Mouse (Mus musculus) lung, postnatal 36 days (tissue): ENCODE data around the gene 4931422A03Rik.

Experiments
- DNase-seq: peaks from one replicate; pipeline ENCODE4 v3.0.0; 2022; ENCODE audit warnings: mixed read lengths

Gene 4931422A03Rik

DNA sequence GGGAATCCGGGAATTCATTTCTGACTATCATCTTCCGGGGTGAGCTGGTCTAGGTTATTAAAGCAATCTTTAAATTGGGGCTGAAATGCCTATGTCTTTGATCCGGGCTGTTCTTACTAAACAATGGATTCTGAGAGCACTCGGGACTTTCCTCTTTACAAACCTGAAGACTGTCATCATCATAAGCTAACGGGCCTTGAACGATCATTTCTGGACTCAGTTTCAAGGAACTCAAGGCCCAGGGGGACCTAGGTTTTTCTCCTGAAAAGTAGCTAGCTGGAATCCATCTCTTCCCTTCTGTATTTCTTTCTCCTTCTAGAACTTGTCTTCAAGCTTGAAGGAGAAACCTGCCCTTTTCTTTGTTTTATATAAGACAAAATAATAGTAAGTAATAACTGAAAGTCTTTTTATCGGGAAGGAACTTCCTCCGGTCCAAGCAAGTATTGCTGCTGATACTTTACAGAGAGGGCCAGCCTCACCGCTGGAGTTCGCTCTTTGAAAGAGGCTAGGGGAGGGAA lies 59.2 kb downstream of the 4931422A03Rik start:
- DNase-seq, result no peak

DNA sequence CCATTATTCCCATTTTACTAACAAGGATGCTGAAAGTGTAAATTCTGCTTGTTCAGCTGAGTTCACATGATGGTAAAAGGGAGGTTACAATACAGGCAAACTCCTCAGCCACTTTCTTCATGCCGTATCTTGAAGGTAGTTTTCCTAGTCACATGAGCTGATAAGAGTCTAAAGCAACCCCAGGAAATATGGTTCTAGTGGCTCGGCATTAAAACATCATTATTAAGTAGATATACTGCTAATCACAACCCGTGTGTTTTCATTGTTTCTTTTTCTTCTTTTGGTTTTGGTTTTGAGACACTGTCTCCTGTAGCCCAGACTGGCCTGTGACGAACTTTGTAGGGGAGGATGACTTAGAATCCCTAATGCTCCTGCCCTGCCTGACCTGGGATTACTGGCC lies 60.0 kb downstream of the 4931422A03Rik start:
- DNase-seq, result no peak

DNA sequence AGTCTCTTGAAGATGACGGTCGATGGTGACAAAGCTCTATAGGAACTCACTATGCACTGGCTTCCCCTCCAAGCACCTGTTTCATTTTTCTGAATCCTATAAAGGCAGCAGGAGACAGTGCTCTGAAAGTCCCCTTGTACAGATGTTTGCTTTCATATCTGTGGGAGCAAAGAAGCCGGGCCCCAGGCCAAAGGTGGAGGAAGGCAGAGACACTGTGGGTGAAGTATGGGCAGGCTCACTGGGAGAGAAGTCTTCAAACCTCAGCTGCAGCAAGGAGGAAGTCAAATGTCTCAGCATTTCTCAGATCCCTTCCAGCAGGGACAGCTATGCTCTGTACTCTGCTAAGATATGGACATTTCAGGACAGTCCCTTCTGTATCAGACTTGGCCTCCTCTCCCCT lies 62.8 kb downstream of the 4931422A03Rik start:
- no peak for DNase-seq

DNA sequence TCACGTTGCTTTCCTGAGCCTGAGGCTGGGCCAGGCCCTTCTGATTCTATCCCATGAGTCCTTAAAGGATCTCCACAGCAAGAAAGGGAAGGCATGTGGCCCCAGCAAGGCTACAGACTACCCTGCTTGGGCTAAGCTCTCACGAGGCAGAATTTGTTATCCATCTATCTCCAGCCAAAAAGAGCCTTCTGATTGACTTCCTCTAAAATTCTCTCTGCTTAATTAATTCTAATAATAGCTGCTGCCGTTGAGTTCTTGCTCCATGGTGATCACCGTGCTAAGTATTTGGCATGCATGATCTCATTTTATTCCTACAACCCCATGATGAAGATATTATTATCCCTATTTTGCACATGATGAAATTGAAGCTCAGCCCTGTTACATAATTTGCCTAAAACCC lies 65.8 kb downstream of the 4931422A03Rik start:
- no peak for DNase-seq

DNA sequence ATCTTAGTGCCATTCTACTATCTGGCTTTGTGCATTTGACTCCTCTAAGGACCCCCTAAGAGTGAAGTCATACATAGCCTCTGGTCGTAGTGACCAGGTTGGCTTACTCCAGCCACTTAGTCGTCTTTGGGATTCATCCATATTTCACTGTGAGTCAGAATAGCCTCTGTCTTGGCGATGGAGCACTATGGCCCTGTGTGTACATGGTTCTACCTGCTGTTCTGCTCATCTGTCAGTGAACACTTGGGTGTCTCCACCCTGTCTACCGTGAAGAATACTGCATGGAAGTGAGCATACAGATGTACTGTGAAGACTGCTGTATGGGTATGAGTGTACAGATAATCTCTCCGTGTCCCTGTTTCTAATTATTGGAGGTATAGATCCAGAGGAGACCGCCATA lies 68.6 kb downstream of the 4931422A03Rik start:
- DNase-seq, result no peak

DNA sequence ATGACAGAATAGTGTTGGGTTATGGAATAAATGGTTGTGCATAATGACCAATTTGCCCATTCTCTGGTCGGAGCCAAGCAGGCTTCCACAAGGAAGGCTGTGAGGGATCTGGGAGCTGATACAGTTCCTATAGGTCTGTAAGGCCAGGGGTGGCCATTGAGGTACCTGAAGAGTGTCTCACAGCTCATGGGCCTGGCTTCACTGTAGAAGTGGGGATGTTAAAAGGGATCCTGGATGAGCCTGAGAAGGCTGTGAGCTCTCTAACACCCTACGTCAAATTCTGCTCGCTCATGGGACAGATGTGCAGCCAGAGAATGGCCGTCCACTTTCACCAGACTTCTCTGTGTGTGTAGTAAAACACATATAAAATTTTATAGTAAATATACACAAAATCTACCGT lies 69.1 kb downstream of the 4931422A03Rik start:
- no peak for DNase-seq

DNA sequence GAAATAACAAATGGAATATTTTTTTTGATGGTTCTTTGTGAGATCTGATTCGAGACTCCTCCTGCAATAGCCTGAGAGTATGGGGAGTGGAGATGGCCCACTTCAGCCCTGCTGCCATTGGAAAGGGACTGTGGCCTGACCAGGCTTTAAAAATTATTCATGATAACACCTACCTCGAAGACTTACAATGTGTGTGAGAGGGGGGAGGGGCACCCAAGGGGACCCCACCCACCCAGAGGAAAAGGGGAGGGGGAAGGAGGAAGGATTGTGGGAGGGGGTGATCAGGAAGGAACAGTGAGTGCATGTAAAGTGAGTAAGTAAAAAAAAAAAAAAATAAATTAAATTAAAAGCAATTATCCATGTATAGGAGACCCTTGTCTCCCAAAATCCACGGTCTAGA lies 69.5 kb downstream of the 4931422A03Rik start:
- DNase-seq, result no peak

DNA sequence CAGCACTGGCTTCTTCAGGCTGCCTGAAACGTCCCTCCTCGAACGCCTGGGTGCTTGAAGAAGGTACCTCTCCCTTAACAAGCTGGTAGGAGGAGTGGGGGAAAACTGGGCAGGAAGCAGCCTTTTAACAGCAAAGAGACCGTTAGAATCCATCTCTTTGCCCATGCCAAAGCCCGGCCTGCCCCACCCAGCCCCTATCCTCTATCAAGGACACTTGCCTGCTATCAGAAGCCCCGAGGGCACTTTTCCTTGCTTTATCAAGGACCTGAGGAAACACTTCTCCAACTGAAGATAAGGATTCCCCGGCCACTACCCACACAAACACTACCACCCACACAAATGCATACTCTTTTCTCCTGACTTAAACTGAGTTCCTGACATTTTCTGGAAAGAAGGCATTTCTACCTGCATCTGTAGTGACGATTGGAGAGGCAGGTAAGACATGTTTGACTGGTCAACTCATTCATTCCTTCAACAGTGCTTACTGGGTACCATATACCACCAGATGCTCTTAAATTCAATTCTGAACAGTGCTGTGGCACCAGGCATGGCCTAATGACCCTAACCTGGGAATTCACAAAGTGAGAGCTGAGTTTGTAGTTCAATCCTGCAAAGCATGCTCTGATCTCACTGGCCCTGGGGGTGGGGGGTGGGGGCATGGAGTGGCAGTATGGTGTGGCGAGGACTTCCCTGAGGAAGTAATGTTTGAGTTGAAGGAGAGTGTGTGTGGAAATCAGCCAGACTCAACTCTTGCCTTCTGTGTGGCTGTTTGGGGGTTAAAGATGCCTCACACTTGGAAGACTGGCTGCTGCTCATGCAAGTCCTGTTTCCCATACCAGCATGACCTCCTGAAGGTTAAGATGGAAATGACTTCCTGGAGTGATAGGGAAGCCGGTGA lies 70.3 kb downstream of the 4931422A03Rik start, which contains the start of gene Lmo2:
Lmo2 (plus strand) TSS at position 338 of the 898 bp plus-strand sequence.
- no peak for DNase-seq

DNA sequence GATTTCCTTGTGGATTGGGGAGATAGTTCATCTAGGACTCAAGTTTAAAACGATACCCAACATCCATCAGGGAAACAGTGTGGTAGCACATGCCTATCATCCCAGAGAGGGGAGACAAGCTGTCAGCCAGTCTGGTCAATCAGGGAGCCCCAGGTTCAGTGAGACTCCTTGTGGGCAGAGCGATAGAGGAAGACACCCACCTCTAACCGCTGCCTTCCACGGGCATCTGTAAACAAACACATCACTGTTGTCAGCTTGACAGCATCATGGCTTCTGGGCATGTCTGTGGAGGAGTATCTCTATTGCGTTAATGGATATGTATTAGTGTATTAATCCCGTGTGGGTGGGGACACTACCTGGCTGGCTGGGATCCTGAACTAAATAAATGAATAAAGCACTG lies 71.3 kb downstream of the 4931422A03Rik start:
- no peak for DNase-seq

DNA sequence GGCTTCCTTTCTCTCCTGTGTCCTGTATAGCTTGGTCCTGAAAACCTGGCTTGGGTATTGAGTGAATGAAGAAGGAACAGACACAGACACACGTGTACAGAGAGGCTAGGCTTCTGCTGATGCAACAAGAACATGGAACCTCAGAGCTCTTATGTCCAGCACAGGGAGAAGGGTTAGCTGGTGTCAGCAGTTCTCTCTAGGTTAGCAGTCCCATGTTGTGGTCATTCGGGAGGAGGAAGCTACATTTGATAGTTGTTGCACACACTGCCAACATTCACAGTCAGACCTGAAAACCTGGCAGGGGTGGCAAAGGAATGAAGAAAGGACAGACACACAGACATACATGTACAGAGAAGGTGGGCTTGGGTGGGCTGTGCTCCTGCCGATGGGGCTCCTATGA lies 72.4 kb downstream of the 4931422A03Rik start:
- no peak for DNase-seq

DNA sequence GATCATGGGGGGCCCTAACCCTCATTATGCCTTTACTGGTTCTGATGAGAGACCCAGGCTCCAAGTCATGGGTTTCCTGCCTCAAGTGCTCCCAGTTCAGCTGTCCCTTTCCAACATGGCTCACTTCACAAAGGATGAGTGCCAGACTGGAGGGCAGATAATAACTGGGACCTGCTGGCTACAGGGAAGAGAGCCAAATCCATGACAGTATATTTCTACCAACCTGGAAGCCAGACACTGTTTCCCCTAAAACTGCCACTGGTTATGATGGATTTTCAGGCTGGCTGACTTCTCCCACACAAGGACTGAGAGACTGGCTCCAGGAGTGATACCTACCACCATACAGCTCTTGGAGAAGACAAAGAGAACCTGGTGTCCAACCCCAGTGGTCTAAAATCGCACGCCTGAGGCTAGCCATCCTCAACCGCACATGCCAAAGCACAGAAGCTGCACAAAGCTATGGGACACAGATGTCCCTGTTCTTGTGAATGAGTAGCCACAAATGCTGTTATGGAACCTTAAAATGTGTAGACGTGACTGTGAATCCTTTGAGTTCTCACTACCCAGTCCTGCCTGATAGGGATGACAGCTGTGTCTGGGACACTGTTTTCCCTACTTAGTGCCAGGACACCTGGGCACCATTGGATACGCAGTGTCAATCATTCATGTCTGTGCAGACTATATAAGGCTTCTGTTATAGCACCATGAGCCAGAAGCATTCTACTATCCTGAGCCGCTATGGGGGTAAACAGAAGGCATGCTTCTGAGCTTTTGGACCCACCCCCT lies 74.9 kb downstream of the 4931422A03Rik start:
- no peak for DNase-seq

DNA sequence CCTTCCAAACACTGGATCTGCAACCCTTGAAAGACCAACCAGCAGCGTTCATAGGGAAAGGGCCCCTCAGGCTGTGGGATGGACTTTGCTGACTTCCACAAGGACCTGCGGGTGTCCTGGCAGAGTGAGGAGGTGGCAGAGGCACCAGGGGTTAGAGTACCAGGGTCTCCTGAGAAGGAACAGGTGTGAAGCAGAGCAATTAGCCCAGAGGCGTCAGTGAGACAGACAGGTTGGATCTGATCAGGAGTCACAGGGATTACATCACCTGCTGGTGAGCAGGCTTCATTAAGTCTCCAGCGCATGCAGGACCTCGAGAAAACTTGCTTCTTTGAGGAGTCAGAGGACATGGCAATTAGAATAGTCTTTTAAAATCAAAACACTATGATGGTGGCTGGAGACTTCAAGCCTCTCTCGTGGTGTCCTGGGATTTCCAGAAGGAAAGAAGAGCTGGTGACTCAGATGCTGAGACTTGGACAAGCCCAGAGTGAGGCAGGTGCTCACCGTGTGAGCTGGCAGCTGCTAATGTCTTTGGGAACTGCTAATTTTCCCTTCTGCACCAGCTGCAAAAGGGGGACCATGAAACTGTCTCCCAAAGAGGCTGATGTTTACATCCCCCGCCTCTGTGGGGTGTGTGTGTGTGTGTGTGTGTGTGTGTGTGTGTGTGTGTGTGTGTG lies 80.0 kb downstream of the 4931422A03Rik start:
- no peak for DNase-seq

DNA sequence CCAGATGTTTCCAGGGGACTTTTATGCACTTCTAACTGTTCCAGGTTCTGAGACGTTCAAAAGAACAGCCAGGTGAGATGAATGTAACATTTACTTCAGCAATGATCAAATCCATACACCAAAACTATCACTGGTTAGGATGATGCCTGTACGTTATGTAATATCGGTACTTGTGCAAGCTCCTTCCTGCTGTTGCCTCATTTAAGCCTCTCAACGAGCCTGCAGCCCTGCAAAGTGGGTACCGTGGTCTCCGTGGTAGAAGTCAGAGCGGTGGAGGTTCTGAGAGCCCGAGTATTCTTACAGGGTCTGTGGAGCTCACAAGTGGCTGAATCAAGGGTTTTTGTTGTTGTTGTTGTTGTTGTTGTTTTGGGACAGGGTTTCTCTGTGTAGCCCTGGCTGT lies 81.3 kb downstream of the 4931422A03Rik start:
- no peak for DNase-seq

DNA sequence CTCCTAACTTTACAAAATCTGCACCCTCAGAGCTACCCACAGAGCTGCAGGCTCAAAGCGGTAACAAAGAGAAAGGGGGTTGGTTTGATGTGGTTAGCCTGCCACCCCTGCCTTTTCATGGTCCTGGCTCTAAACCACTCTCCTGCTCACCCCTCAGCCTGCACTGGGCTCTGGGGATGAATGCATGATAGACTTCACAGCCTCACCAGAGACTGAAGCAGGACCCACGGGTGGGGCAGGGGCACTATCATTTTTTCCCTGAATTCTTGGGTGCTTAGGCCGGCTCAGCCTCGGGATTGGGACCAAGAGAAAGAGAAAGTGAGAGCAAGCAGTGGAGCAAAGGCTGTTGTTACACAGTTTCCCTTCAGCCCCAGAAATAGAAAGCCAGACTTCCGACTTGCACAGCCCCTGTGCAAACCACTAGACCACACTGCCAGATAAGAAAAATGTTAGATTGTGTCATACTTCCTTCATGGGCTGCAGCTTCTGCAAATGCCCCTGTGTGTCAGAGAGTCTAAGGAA lies 82.5 kb downstream of the 4931422A03Rik start:
- peak; percentile 61 for DNase-seq

DNA sequence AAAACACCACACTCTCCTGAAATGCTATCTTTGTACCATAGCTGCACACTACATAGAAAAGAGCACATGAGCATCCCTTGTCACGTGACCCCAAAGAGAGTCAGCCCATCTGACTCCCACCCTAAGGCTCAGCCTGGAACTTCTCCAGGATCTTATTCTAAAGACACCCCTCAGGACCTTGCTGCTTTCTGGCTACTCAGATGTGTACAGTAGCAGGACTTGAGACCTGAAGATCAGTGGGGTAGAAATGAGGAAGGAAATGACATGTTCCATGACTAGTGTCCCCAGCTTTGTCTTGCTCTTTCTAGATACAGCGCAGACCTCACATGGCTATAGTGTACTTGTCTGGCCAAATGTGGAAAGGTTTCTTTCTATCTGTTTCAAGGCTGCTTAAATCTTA lies 83.3 kb downstream of the 4931422A03Rik start:
- DNase-seq, result no peak

DNA sequence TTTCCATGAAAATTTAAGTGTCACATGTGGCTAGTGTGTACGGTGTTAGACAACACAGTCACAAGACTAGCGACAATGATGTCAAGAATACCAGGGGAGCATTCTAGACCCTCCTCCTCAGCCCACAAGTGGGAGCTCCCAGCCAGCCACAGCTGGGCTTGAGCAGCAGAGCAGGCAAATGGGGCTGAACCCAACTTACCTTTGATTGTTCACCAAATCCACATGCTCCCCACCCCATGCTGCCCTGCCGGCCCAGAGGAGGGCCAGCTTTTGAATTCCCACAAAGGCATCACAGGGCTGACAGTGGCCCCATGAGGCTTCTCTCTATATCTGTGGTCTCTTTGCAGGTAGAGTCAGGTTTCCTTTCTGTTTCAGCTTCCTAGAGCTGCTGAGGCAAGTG lies 87.1 kb downstream of the 4931422A03Rik start:
- DNase-seq, result no peak

DNA sequence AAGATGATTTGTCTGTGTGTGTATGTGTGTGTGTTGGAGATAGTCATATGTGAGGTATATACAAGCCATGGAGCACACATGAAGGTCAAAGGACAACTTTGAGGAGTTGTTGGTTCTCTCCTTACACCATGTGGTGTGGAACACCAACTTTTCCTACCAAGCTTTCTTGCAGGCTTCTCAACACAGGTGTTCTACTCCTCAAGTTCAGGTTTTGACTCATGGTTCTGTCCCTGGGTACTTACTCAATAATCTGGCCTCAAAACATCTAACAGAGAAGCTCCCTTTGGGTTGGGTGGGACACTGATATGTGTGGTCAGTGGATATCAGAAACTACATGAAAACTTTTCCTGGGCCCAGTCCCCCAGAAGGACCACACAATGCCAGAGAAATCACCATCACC lies 89.2 kb downstream of the 4931422A03Rik start:
- DNase-seq, result no peak

DNA sequence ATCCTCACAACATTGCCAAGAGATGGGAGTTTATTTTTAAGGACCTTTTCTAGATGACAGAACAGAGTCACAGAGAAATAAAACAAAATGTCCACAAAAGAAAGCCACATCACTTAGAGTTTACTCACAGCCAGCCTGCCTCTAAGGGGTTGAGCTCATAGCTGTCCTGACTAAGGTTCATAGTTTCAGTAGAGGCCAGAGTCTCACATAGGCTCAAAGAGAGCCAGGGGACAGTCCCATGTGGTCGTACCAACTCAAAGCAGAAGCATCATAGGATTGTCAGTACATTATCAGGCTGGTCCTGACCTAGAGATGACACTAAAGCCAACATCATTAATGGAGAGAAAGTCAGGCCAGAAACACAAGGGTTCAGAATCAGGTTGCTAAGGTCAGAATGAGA lies 89.6 kb downstream of the 4931422A03Rik start:
- DNase-seq, result no peak

DNA sequence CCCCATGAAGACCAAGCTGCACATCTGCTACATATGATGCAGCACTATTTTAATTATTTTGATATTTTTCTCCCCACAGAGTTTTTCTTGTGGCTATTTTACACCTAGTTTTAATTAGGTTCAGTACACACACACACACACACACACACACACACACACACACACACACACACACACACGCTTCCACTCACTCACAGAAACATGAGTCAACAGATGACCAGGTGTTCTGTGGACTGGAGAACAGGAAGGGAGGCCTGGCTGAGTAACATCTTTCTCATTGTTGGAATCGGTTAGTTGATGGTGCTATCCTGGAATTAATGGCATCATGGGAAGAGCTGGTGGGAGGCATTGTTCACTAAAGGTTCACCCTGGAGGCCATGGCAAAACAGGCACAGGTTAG lies 90.5 kb downstream of the 4931422A03Rik start:
- DNase-seq, result no peak

DNA sequence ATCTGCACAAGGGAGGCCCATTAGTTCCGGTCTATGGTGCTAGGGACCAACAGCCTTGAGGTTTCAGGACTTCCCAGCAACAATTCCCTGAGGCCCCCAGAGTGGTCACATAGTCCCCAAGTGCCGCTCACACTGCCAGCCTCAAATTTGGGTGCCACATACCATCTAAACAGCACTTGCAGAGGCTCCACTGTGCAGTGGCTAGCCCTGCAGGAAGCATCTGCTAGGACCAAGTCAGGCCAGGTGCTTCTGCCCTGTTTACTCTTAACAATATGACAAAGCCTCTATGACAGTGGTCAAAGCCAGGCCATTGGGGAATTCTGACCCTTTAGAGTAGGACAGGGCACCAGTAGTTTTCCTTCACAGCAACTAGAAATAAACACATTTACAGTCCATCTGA lies 91.5 kb downstream of the 4931422A03Rik start:
- no peak for DNase-seq

DNA sequence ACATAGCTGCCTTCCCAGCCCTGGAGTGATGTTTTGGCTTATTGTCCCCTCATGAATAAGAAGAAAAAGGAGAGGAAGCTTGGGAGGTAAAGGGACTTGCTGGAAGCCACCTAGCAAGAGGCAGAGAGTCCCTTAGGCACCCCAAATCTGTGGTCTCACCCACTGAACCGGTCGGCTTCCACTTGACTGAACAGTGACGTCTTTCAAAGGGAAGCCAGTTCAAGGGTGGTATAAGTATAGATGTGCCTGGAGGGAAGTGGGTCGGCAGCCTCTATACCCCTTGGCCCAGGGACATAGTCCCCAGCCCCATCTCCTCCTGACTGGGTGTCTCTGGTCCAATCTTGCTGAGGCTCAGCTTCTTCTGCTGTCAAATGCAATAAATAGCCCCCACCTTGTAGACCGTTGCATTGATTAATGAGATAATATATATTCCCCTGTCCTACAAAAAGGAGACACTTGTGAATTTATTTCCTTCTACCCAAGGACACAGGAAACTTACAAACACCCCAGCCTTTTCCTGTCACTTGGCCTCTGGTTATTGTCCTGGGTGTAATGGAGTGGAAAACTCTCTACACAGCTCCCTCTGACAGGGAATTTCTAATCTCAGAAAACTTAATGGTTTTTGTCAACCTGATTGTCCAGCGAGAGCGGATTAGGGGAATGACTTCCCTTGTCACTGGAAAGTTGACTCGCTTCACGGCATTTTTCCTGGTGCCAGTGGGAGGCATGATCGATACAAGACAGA lies 92.3 kb downstream of the 4931422A03Rik start:
- DNase-seq, result no peak

DNA sequence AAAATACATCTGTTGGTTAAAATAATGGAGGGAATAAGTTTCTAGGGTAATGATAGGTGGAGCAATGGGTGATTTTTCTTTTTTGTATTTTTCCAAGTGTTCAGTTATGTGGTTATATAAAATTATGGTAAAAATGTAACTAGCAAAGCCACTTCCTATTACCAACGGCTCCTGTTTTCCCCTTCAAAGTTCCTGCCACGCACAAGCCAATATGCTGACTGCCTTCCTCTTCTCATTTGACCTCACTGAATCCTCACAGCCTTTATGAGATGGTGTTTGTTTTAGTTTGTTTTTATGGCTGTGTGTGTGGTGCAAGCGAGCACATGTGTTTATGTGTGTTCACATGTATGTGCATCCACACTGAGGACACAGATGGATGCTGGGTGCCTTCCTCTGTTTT lies 93.5 kb downstream of the 4931422A03Rik start:
- no peak for DNase-seq
